Mouse (Mus musculus): ENCODE results near the gene Cacna1h. TPM values are rescaled to one million over a fixed set of nuclear protein-coding genes. Genes with fewer than 3 reads are reported as not detected.

Gene Cacna1h
- polyA plus RNA-seq, 1 experiment from 2014 or later = 3.6 TPM

DNA sequence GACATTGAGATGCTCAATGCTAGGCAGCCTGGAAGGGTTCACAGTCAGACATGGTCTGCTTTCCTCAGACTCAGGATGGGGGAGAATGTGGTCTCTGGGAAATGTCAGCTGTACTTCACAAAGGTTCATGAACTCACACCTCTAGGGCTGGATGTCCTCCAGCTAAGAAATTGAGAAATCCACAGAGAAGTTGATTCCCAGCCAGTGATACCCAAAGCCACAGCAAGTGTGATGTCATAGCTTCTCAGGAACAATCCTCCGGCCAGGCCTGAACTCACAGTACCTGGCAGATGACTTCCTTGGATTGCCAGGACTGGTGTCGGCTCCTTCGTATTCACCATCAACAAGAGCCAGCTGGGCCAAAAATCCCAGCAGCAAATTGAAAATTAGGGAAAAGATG lies 12.3 kb upstream of the Cacna1h start:
- 86% methylated on average over 3 of the region's 3 CpGs for WGBS

DNA sequence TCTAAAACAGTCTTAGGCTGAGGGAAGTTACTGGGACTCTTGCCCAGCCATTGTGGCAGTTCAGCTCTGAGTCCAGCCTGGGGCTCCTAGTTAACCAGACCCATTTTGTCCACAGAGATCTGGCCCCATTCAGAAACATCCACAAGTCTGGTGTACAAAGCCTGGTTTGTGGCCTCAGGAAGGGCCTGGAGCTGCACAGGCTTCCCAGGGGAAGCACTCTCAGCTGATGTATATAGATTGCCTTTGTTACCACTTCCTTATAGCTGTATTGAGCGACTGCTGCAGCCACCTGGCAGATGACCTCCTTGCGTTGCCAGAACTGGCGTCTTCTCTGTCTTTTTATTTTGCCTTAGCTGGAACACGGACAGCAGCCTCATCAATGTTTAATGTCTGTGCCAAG lies 11.5 kb upstream of the Cacna1h start:
- Histone ChIP-seq H3K4me3 (ENCODE audit: low read depth, low read length) (no peak overlapping the region), H3K27ac (ENCODE audit: low read depth) (no peak overlapping the region), H3K9ac (no peak overlapping the region), H3K4me2 (no peak overlapping the region), H3K36me3 (ENCODE audit: insufficient read depth) (no peaks in the 10 kb centered on the region), H3K9me3 (ENCODE audit: low read depth, low read length) (no peaks in the 10 kb centered on the region), H3K27me3 (ENCODE audit: insufficient read depth, low read length) (no peaks in the 10 kb centered on the region), H3K4me1 (ENCODE audit: insufficient read depth) (no peaks in the 10 kb centered on the region)
- 49% methylated on average over 4 of the region's 4 CpGs for WGBS
- ATAC-seq (ENCODE audit: insufficient read depth) (no peak), DNase-seq (no peak)
- TF ChIP-seq CTCF (IDR thresholded peaks at IDR 0.05; ENCODE audit: low read depth) = no peak

More for the DNA sequence above, 12.3 kb upstream of the Cacna1h start:
- no peaks in the 10 kb centered on the region for H3K27me3 ChIP-seq (ENCODE audit: insufficient read depth, low read length)
- ATAC-seq (ENCODE audit: insufficient read depth) (no peak), DNase-seq (no peak)
- no peak for TF ChIP-seq CTCF (IDR thresholded peaks at IDR 0.05; ENCODE audit: low read depth)
- no peak overlapping the region for H3K4me3 ChIP-seq (ENCODE audit: low read depth, low read length)
- no peak overlapping the region for H3K4me2 ChIP-seq
- no peaks in the 10 kb centered on the region for H3K36me3 ChIP-seq (ENCODE audit: insufficient read depth)
- H3K27ac ChIP-seq (ENCODE audit: low read depth) = no peak overlapping the region
- H3K9me3 ChIP-seq (ENCODE audit: low read depth, low read length) = no peaks in the 10 kb centered on the region
- H3K9ac ChIP-seq = no peak overlapping the region
- no peaks in the 10 kb centered on the region for H3K4me1 ChIP-seq (ENCODE audit: insufficient read depth)

GRCm38 (mm10) chr17:25442889-25443288 lies 9.3 kb upstream of the Cacna1h start:
- DNase-seq (no peak), ATAC-seq (ENCODE audit: insufficient read depth) (no peak)
- no peaks in the 10 kb centered on the region for H3K4me1 ChIP-seq (ENCODE audit: insufficient read depth)
- no peak overlapping the region for H3K4me3 ChIP-seq (ENCODE audit: low read depth, low read length)
- 51% methylated on average over 3 of the region's 3 CpGs for WGBS
- no peak overlapping the region for H3K27ac ChIP-seq (ENCODE audit: low read depth)
- H3K4me2 ChIP-seq = no peak overlapping the region
- H3K27me3 ChIP-seq (ENCODE audit: insufficient read depth, low read length) = no peaks in the 10 kb centered on the region
- H3K9me3 ChIP-seq (ENCODE audit: low read depth, low read length) = no peaks in the 10 kb centered on the region
- H3K36me3 ChIP-seq (ENCODE audit: insufficient read depth) = no peaks in the 10 kb centered on the region
- no peak overlapping the region for H3K9ac ChIP-seq
- no peak for TF ChIP-seq CTCF (IDR thresholded peaks at IDR 0.05; ENCODE audit: low read depth)

DNA sequence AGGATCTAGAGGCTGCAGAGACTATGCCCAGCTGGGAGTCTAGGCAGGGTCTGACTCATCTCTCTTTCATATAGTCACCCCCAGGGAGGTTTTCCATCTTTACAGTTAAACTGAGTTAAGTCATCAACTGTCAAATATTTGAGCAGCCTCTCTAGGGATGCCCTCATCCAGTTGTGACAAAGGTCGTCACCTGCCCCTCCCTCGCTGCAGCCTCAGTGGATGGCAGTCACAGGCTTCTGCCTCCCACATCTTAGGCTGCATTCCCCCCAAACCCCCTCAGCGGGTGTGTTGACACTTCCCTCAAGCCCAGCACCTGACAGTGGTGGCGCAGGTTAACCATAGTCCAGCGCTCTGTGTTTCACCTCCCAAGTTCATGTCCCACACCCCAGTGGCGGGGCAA lies 7.8 kb upstream of the Cacna1h start:
- no peaks in the 10 kb centered on the region for H3K27me3 ChIP-seq (ENCODE audit: insufficient read depth, low read length)
- H3K9me3 ChIP-seq (ENCODE audit: low read depth, low read length) = no peaks in the 10 kb centered on the region
- 70% methylated on average over 6 of the region's 6 CpGs for WGBS
- no peaks in the 10 kb centered on the region for H3K36me3 ChIP-seq (ENCODE audit: insufficient read depth)
- H3K4me2 ChIP-seq = no peak overlapping the region
- no peak overlapping the region for H3K9ac ChIP-seq
- no peak for TF ChIP-seq CTCF (IDR thresholded peaks at IDR 0.05; ENCODE audit: low read depth)
- no peaks in the 10 kb centered on the region for H3K4me1 ChIP-seq (ENCODE audit: insufficient read depth)
- no peak overlapping the region for H3K4me3 ChIP-seq (ENCODE audit: low read depth, low read length)
- DNase-seq (no peak), ATAC-seq (ENCODE audit: insufficient read depth) (no peak)
- no peak overlapping the region for H3K27ac ChIP-seq (ENCODE audit: low read depth)

GRCm38 (mm10) chr17:25433223-25433616 lies 363 bp downstream of the Cacna1h start:
- ATAC-seq (ENCODE audit: insufficient read depth) = peak; percentile 52
- TF ChIP-seq CTCF (IDR thresholded peaks at IDR 0.05; ENCODE audit: low read depth) = no peak
- Histone ChIP-seq H3K9ac (peak overlapping the region; percentile 68), H3K4me2 (peak overlapping the region; percentile 98), H3K9me3 (ENCODE audit: low read depth, low read length) (no peaks in the 10 kb centered on the region), H3K4me3 (ENCODE audit: low read depth, low read length) (peak overlapping the region; percentile 65), H3K27me3 (ENCODE audit: insufficient read depth, low read length) (peaks cover 28% of the 10 kb centered on the region), H3K36me3 (ENCODE audit: insufficient read depth) (no peaks in the 10 kb centered on the region), H3K27ac (ENCODE audit: low read depth) (peak overlapping the region; percentile 58; the same call in 1 of the 2 replicates), H3K4me1 (ENCODE audit: insufficient read depth) (peaks cover 34% of the 10 kb centered on the region)
- DNase-seq = no peak
- under 1% methylated on average over 40 of the region's 40 CpGs for WGBS

- Histone ChIP-seq H3K4me2 (peak overlapping the region; percentile 98), H3K4me3 (ENCODE audit: low read depth, low read length) (peak overlapping the region; percentile 65), H3K36me3 (ENCODE audit: insufficient read depth) (no peaks in the 10 kb centered on the region), H3K9me3 (ENCODE audit: low read depth, low read length) (no peaks in the 10 kb centered on the region), H3K9ac (peak overlapping the region; percentile 68), H3K4me1 (ENCODE audit: insufficient read depth) (peaks cover 38% of the 10 kb centered on the region), H3K27ac (ENCODE audit: low read depth) (no peak overlapping the region), H3K27me3 (ENCODE audit: insufficient read depth, low read length) (peaks cover 28% of the 10 kb centered on the region)
- no peak for TF ChIP-seq CTCF (IDR thresholded peaks at IDR 0.05; ENCODE audit: low read depth)
- no peak for ATAC-seq (ENCODE audit: insufficient read depth)
- DNase-seq = peak; percentile 46
- WGBS = 1% methylated on average over 53 of the region's 53 CpGs
Measured at GRCm38 (mm10) chr17:25432433-25433181, 976 bp downstream of the Cacna1h start.

DNA sequence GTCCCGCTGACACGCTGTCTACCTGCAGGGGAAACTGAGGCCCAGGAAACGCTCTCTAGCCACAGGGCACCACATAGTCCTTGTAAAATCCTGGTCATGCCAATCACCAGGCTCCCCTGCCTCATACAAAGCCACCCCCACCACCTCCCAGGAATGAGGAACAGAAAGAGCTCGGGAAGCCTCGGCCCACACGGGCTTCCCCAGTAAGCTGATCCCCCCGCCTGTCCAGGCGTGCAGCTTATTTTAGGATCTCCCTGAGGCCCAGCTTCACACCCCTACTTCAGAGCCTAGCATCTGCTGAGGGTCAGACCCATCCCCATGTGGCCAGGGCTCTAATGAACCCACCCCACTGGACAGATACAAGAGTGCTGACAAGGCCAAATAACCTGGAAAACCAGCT lies 3.0 kb downstream of the Cacna1h start:
- 54% methylated on average over 8 of the region's 8 CpGs for WGBS
- Histone ChIP-seq H3K4me3 (ENCODE audit: low read depth, low read length) (no peak overlapping the region), H3K27me3 (ENCODE audit: insufficient read depth, low read length) (peaks cover 28% of the 10 kb centered on the region), H3K4me2 (peak overlapping the region; percentile 98; the same call in 1 of the 2 replicates), H3K36me3 (ENCODE audit: insufficient read depth) (no peaks in the 10 kb centered on the region), H3K4me1 (ENCODE audit: insufficient read depth) (peaks cover 48% of the 10 kb centered on the region), H3K9me3 (ENCODE audit: low read depth, low read length) (no peaks in the 10 kb centered on the region), H3K9ac (no peak overlapping the region; the same call in 1 of the 2 replicates), H3K27ac (ENCODE audit: low read depth) (no peak overlapping the region)
- ATAC-seq (ENCODE audit: insufficient read depth) (no peak), DNase-seq (no peak)
- no peak for TF ChIP-seq CTCF (IDR thresholded peaks at IDR 0.05; ENCODE audit: low read depth)

All from lung, embryonic 14.5 days (tissue).